Mouse (Mus musculus): ENCODE data around the gene Cep295.
A peak's percentile ranks its signal among the peaks of the same experiment; 100 is the strongest.
"Not testable (repeated sequence)": the region's sequence is repeated elsewhere in the genome, so short reads cannot be mapped to it uniquely, and the experiment has no call there.

Gene Cep295

GRCm38 (mm10) chr9:15357484-15358275 lies at the start of gene Cep295:
TSS of gene Cep295 (minus strand) at chr9:15357788.
- peak; percentile 95 for DNase-seq

GRCm38 (mm10) chr9:15397591-15397990 lies 40.0 kb upstream of the Cep295 start:
- DNase-seq, result no peak

- DNase-seq, result no peak
Measured at GRCm38 (mm10) chr9:15395353-15395942, 37.9 kb upstream of the Cep295 start.

- DNase-seq, result peak; percentile 45
Measured at GRCm38 (mm10) chr9:15387075-15387643, 29.6 kb upstream of the Cep295 start.

- no peak for DNase-seq
Measured at GRCm38 (mm10) chr9:15384266-15384665, 26.7 kb upstream of the Cep295 start.

GRCm38 (mm10) chr9:15366260-15366659 lies 8.7 kb upstream of the Cep295 start:
- no peak for DNase-seq

GRCm38 (mm10) chr9:15365856-15366255 lies 8.3 kb upstream of the Cep295 start:
- no peak for DNase-seq

GRCm38 (mm10) chr9:15364843-15365242 lies 7.3 kb upstream of the Cep295 start:
- DNase-seq, result no peak

- DNase-seq, result no peak
Measured at GRCm38 (mm10) chr9:15356916-15357483, 588 bp downstream of the Cep295 start.

GRCm38 (mm10) chr9:15349925-15350324 lies 7.7 kb downstream of the Cep295 start:
- no peak for DNase-seq

GRCm38 (mm10) chr9:15337776-15338175 lies 19.8 kb downstream of the Cep295 start:
- DNase-seq, result no peak

- DNase-seq, result no peak
Measured at GRCm38 (mm10) chr9:15318170-15318742, 39.3 kb downstream of the Cep295 start.

- no peak for DNase-seq
Measured at GRCm38 (mm10) chr9:15317223-15318169, 40.1 kb downstream of the Cep295 start.

- not testable (repeated sequence) for DNase-seq
Measured at GRCm38 (mm10) chr9:15316296-15316695, 41.3 kb downstream of the Cep295 start.

GRCm38 (mm10) chr9:15314619-15315018 lies 43.0 kb downstream of the Cep295 start:
- DNase-seq, result no peak

- DNase-seq, result no peak
Measured at GRCm38 (mm10) chr9:15313633-15314032, 44.0 kb downstream of the Cep295 start.

GRCm38 (mm10) chr9:15312054-15312735 lies 45.4 kb downstream of the Cep295 start:
- DNase-seq, result no peak

GRCm38 (mm10) chr9:15310179-15310578 lies 47.4 kb downstream of the Cep295 start:
- DNase-seq, result no peak

- DNase-seq, result no peak
Measured at GRCm38 (mm10) chr9:15309425-15309824, 48.2 kb downstream of the Cep295 start.

- no peak for DNase-seq
Measured at GRCm38 (mm10) chr9:15308254-15308653, 49.3 kb downstream of the Cep295 start.

- DNase-seq, result no peak
Measured at GRCm38 (mm10) chr9:15307257-15307656, 50.3 kb downstream of the Cep295 start.
